Mouse (Mus musculus) limb, embryonic 14.5 days (tissue): ENCODE results near the gene Rgs6. TPM values are rescaled to one million over a fixed set of nuclear protein-coding genes. Genes with fewer than 3 reads are reported as not detected.

Source experiments
- ATAC-seq: fragments of 200-750 bp; cut with Nextera tagmentation; 2 replicates; pipeline ENCODE4 v1.8.0; 2017; ENCODE audit warnings: low read depth, moderate number of reproducible peaks, moderate TSS enrichment; ENCODE audit not compliant: low FRiP score
- DNase-seq: peaks from one replicate; pipeline ENCODE4 v3.0.0-alpha.2; 2015; ENCODE audit warnings: low spot score
- H3K27ac ChIP-seq: fragments of 300-500 bp; sonication (generic); replicated peaks from 2 replicates; pipeline ENCODE4 v1.5.1; 2014; ENCODE audit warnings: low read depth, mild to moderate bottlenecking, low read length, moderate library complexity, mixed read lengths
- H3K27me3 ChIP-seq: fragments of 300-500 bp; sonication (generic); 2 replicates; pipeline ENCODE4 v1.6.1; 2014; ENCODE audit warnings: low read length, mixed read lengths; ENCODE audit not compliant: control insufficient read depth, insufficient read depth
- H3K36me3 ChIP-seq: fragments of 300-500 bp; sonication (generic); 2 replicates; pipeline ENCODE4 v1.6.1; 2014; ENCODE audit warnings: mild to moderate bottlenecking, low read length, moderate library complexity, mixed read lengths; ENCODE audit not compliant: control insufficient read depth, insufficient read depth
- H3K4me1 ChIP-seq: fragments of 300-500 bp; sonication (generic); 2 replicates; pipeline ENCODE4 v1.6.1; 2014; ENCODE audit warnings: antibody characterized with exemption, low read length, mixed read lengths; ENCODE audit not compliant: control insufficient read depth, insufficient read depth
- H3K4me2 ChIP-seq: fragments of 300-500 bp; sonication (generic); replicated peaks from 2 replicates; pipeline ENCODE4 v1.6.1; 2014; ENCODE audit warnings: low read depth, mild to moderate bottlenecking, low read length, moderate library complexity; ENCODE audit not compliant: severe bottlenecking
- H3K4me3 ChIP-seq: fragments of 300-500 bp; sonication (generic); replicated peaks from 2 replicates; pipeline ENCODE4 v1.5.1; 2014; ENCODE audit warnings: low read length
- H3K9ac ChIP-seq: fragments of 300-500 bp; sonication (generic); 2 replicates; pipeline ENCODE4 v1.6.1; 2014; ENCODE audit warnings: mild to moderate bottlenecking, low read depth, low read length, moderate library complexity; ENCODE audit not compliant: severe bottlenecking
- H3K9me3 ChIP-seq: fragments of 300-500 bp; sonication (generic); 2 replicates; pipeline ENCODE4 v1.6.1; 2016; ENCODE audit warnings: low read length; ENCODE audit not compliant: control insufficient read depth
- POLR2A ChIP-seq: fragments of 200-500 bp; IDR thresholded peaks from 2 replicates; pipeline ENCODE4 v1.8.0; 2012; ENCODE audit warnings: inconsistent platforms, mild to moderate bottlenecking, moderate library complexity, borderline replicate concordance; ENCODE audit not compliant: insufficient read depth, insufficient read length; ENCODE audit errors: extremely low read depth
- WGBS: fragments of 180-500 bp; shearing (Covaris S2); extraction: QIAGEN DNeasy Blood & Tissue Kit; methylation state at CpG from one replicate; pipeline ENCODE4 v1.1.7; 2014; 5-methylcytosine and 5-hydroxymethylcytosine counted together
- polyA plus RNA-seq, 2 experiments: library from polyadenylated mRNA; depleted of rRNA in 1 of 2; stranded (reverse) in 1 of 2; unstranded in 1 of 2; fragments of >200 nt; fragmentation: Nextera tagmentation in 1 of 2; extraction: Ambion mirVana in 1 of 2; gene quantifications; 2 replicates each; pipeline versions ENCODE4 v1.2.1 to v1.2.3; 2012 to 2014

The Rgs6 gene
- polyA plus RNA-seq, 2 experiments: 1.2 to 1.5 TPM

- H3K27ac ChIP-seq: no peak overlapping the region
- DNase-seq: no peak
Measured at GRCm38 (mm10) chr12:83072181-83072887, 484.2 kb downstream of the Rgs6 start.

GRCm38 (mm10) chr12:83072951-83073878 is 485.1 kb downstream of the Rgs6 start:
- H3K27ac ChIP-seq: no peak overlapping the region
- no peak for TF ChIP-seq POLR2A
- no peaks in the 10 kb centered on the region for H3K9me3 ChIP-seq
- H3K27me3 ChIP-seq: no peaks in the 10 kb centered on the region
- WGBS: 8% methylated on average over 13 of the region's 13 CpGs
- ATAC-seq (peak; percentile 71), DNase-seq (peak; percentile 65)
- no peak overlapping the region for H3K9ac ChIP-seq
- no peak overlapping the region for H3K4me3 ChIP-seq
- no peaks in the 10 kb centered on the region for H3K36me3 ChIP-seq
- peaks cover 17% of the 10 kb centered on the region for H3K4me1 ChIP-seq
- H3K4me2 ChIP-seq: no peak overlapping the region

More at GRCm38 (mm10) chr12:83072181-83072887, 484.2 kb downstream of the Rgs6 start:
- WGBS: 21% methylated on average over 3 of the region's 3 CpGs
- ATAC-seq: no peak
- Histone ChIP-seq H3K4me1 (peaks cover 17% of the 10 kb centered on the region), H3K36me3 (no peaks in the 10 kb centered on the region), H3K9me3 (no peaks in the 10 kb centered on the region), H3K9ac (no peak overlapping the region), H3K4me3 (no peak overlapping the region), H3K27me3 (no peaks in the 10 kb centered on the region), H3K4me2 (no peak overlapping the region)
- no peak for TF ChIP-seq POLR2A

- DNase-seq (no peak), ATAC-seq (no peak)
- Histone ChIP-seq H3K27ac (no peak overlapping the region), H3K9me3 (no peaks in the 10 kb centered on the region), H3K36me3 (no peaks in the 10 kb centered on the region), H3K4me3 (no peak overlapping the region), H3K4me1 (peaks cover 17% of the 10 kb centered on the region), H3K9ac (no peak overlapping the region), H3K4me2 (no peak overlapping the region), H3K27me3 (no peaks in the 10 kb centered on the region)
- 69% methylated on average over 6 of the region's 6 CpGs for WGBS
- TF ChIP-seq POLR2A: no peak
Measured at GRCm38 (mm10) chr12:83073879-83074368, 485.8 kb downstream of the Rgs6 start.

GRCm38 (mm10) chr12:83076179-83076578 is 488.1 kb downstream of the Rgs6 start:
- H3K9ac ChIP-seq: no peak overlapping the region
- TF ChIP-seq POLR2A: no peak
- DNase-seq (no peak), ATAC-seq (no peak)
- H3K4me3 ChIP-seq: no peak overlapping the region
- peaks cover 12% of the 10 kb centered on the region for H3K4me1 ChIP-seq
- H3K4me2 ChIP-seq: no peak overlapping the region
- no peaks in the 10 kb centered on the region for H3K27me3 ChIP-seq
- H3K9me3 ChIP-seq: no peaks in the 10 kb centered on the region
- 87% methylated on average over 3 of the region's 3 CpGs for WGBS
- H3K27ac ChIP-seq: no peak overlapping the region
- H3K36me3 ChIP-seq: no peaks in the 10 kb centered on the region

GRCm38 (mm10) chr12:83077486-83077885 is 489.4 kb downstream of the Rgs6 start:
- 75% methylated on average over 2 of the region's 2 CpGs for WGBS
- DNase-seq: no peak
- Histone ChIP-seq H3K9ac (no peak overlapping the region), H3K4me2 (no peak overlapping the region), H3K4me1 (peaks cover 12% of the 10 kb centered on the region), H3K36me3 (no peaks in the 10 kb centered on the region), H3K27ac (no peak overlapping the region), H3K9me3 (no peaks in the 10 kb centered on the region), H3K4me3 (no peak overlapping the region), H3K27me3 (no peaks in the 10 kb centered on the region)
- no peak for ATAC-seq
- TF ChIP-seq POLR2A: no peak
